Mouse (Mus musculus) left cerebral cortex, adult 2 months (tissue): Measurements from ENCODE around the gene Fgfr2. TPM values are rescaled to one million over a fixed set of nuclear protein-coding genes. Genes with fewer than 3 reads are reported as not detected.

Source experiments
- DNase-seq, 2 experiments: peaks; one replicate each; pipeline ENCODE4 v3.0.0; 2021 to 2022; ENCODE audit warnings: low spot score in 2 of 2, mixed read lengths in 1 of 2; ENCODE audit errors: extremely low spot score in 1 of 2
- H3K27ac ChIP-seq: fragments of 200-600 bp; 2 replicates; pipeline ENCODE4 v1.8.1; 2022
- H3K4me3 ChIP-seq: fragments of 200-600 bp; 2 replicates; pipeline ENCODE4 v1.8.1; 2022
- CTCF ChIP-seq: fragments of 200-600 bp; IDR thresholded peaks from 2 replicates; pipeline ENCODE4 v1.8.1; 2022; ENCODE audit warnings: antibody characterized with exemption, mild to moderate bottlenecking, moderate library complexity
- intact Hi-C: fragments of 180-260 bp; cut with DNase I; formaldehyde crosslinking; loops from one replicate; pipeline ENCODE4 v1.15.1; 2025
- total RNA-seq, 2 experiments: library from RNA; stranded (reverse); gene quantifications; 2 replicates each; pipeline ENCODE4 v1.2.3; 2021

Gene Fgfr2
- total RNA-seq, 2 experiments from 2014 or later: 47.3 to 47.4 TPM

GRCm38 (mm10) chr7:132689722-132690121, 433.4 kb downstream of the Fgfr2 start:
- DNase-seq: no peak
- Histone ChIP-seq H3K27ac (no peak overlapping the region), H3K4me3 (no peak overlapping the region)
- intact Hi-C loops: no loop called here
- no peak for TF ChIP-seq CTCF

- intact Hi-C loops: no loop called here
- Histone ChIP-seq H3K4me3 (no peak overlapping the region), H3K27ac (no peak overlapping the region; the same call in 1 of the 2 replicates)
- DNase-seq: no peak
- TF ChIP-seq CTCF: no peak
Observed at GRCm38 (mm10) chr7:132688721-132689120, 434.4 kb downstream of the Fgfr2 start.

- H3K27ac ChIP-seq: no peak overlapping the region
- H3K4me3 ChIP-seq: no peak overlapping the region
- TF ChIP-seq CTCF: no peak
- intact Hi-C loops: no loop called here
- no peak for DNase-seq
Observed at GRCm38 (mm10) chr7:132687897-132688296, 435.3 kb downstream of the Fgfr2 start.

GRCm38 (mm10) chr7:132686515-132686914, 436.6 kb downstream of the Fgfr2 start:
- intact Hi-C loops: no loop called here
- DNase-seq: no peak
- no peak for TF ChIP-seq CTCF
- no peak overlapping the region for H3K27ac ChIP-seq
- H3K4me3 ChIP-seq: no peak overlapping the region

GRCm38 (mm10) chr7:132683923-132684322, 439.2 kb downstream of the Fgfr2 start:
- H3K27ac ChIP-seq: no peak overlapping the region
- H3K4me3 ChIP-seq: no peak overlapping the region
- intact Hi-C loops: no loop called here
- no peak for TF ChIP-seq CTCF
- no peak for DNase-seq

- intact Hi-C loops: no loop called here
- no peak for TF ChIP-seq CTCF
- DNase-seq: no peak
- Histone ChIP-seq H3K27ac (no peak overlapping the region), H3K4me3 (no peak overlapping the region)
Observed at GRCm38 (mm10) chr7:132682901-132683300, 440.2 kb downstream of the Fgfr2 start.

- no peak for DNase-seq
- intact Hi-C loops: no loop called here
- Histone ChIP-seq H3K4me3 (no peak overlapping the region), H3K27ac (no peak overlapping the region)
- TF ChIP-seq CTCF: no peak
Observed at GRCm38 (mm10) chr7:132682336-132682735, 440.8 kb downstream of the Fgfr2 start.

GRCm38 (mm10) chr7:132681831-132682230, 441.3 kb downstream of the Fgfr2 start:
- intact Hi-C loops: no loop called here
- TF ChIP-seq CTCF: no peak
- Histone ChIP-seq H3K4me3 (no peak overlapping the region), H3K27ac (no peak overlapping the region)
- DNase-seq: no peak

GRCm38 (mm10) chr7:132681296-132681695, 441.9 kb downstream of the Fgfr2 start:
- no peak overlapping the region for H3K4me3 ChIP-seq
- no peak for TF ChIP-seq CTCF
- H3K27ac ChIP-seq: no peak overlapping the region
- no peak for DNase-seq
- intact Hi-C loops: no loop called here

- TF ChIP-seq CTCF: no peak
- intact Hi-C loops: no loop called here
- DNase-seq: no peak
- no peak overlapping the region for H3K27ac ChIP-seq
- H3K4me3 ChIP-seq: no peak overlapping the region
Observed at GRCm38 (mm10) chr7:132679549-132679948, 443.6 kb downstream of the Fgfr2 start.

- no peak overlapping the region for H3K27ac ChIP-seq
- no peak for DNase-seq
- no peak overlapping the region for H3K4me3 ChIP-seq
- intact Hi-C loops: no loop called here
- TF ChIP-seq CTCF: no peak
Observed at GRCm38 (mm10) chr7:132679117-132679516, 444.0 kb downstream of the Fgfr2 start.

GRCm38 (mm10) chr7:132675922-132676321, 447.2 kb downstream of the Fgfr2 start:
- Histone ChIP-seq H3K27ac (no peak overlapping the region), H3K4me3 (no peak overlapping the region)
- no peak for DNase-seq
- no peak for TF ChIP-seq CTCF
- intact Hi-C loops: no loop called here

- Histone ChIP-seq H3K4me3 (no peak overlapping the region), H3K27ac (0 out of 2 replicates have a peak overlapping the region, but pooled peaks have one; percentile 6)
- DNase-seq: no peak
- TF ChIP-seq CTCF: peak; percentile 44
- intact Hi-C loops: no loop called here
Observed at GRCm38 (mm10) chr7:132673931-132674755, 449.0 kb downstream of the Fgfr2 start.
